Mouse (Mus musculus): ENCODE measurements around the gene Dnm2. TPM values are rescaled to one million over a fixed set of nuclear protein-coding genes. Genes with fewer than 3 reads are reported as not detected.
A peak's percentile ranks its signal among the peaks of the same experiment; 100 is the strongest.

Gene Dnm2
- polyA plus RNA-seq, 1 experiment from 2014 or later: 50.0 TPM

DNA sequence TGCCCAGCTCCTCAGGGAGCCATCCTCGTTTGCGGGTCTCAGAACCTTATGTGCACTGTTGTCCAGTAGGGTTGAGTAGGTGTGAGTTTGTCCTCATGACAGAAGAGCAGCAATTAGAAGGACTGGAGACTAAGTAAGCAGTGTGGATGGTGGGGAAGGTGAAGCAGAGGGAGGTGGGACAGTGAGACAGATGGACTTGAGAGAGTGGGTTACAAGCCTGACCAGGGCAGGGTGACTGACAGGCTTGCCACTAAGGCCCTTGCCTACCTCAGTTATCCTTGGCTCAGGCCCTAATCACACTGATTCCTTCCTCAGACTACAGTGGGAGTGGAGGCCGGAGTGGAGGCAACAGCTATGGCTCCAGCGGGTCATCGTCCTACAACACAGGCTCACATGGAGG is 21.0 kb upstream of the Dnm2 start:
- H3K27ac ChIP-seq (ENCODE audit: low read length): no peak overlapping the region
- H3K36me3 ChIP-seq (ENCODE audit: control insufficient read depth, insufficient read depth): peaks cover 49% of the 10 kb centered on the region
- WGBS (ENCODE audit: insufficient replicate concordance): 91% methylated on average over 5 of the region's 5 CpGs
- no peaks in the 10 kb centered on the region for H3K27me3 ChIP-seq (ENCODE audit: control insufficient read depth, insufficient read depth, low read depth, low read length)
- H3K9me3 ChIP-seq (replicated peaks; ENCODE audit: control insufficient read depth, low read length): no peaks in the 10 kb centered on the region
- H3K9ac ChIP-seq (ENCODE audit: low read depth, low read length): no peak overlapping the region
- ATAC-seq (ENCODE audit: low read depth): no peak
- no peak overlapping the region for H3K4me2 ChIP-seq (ENCODE audit: low read depth, low read length)
- no peaks in the 10 kb centered on the region for H3K4me1 ChIP-seq (ENCODE audit: control insufficient read depth, low read depth, low read length)
- no peak overlapping the region for H3K4me3 ChIP-seq (ENCODE audit: low read depth, low read length)

DNA sequence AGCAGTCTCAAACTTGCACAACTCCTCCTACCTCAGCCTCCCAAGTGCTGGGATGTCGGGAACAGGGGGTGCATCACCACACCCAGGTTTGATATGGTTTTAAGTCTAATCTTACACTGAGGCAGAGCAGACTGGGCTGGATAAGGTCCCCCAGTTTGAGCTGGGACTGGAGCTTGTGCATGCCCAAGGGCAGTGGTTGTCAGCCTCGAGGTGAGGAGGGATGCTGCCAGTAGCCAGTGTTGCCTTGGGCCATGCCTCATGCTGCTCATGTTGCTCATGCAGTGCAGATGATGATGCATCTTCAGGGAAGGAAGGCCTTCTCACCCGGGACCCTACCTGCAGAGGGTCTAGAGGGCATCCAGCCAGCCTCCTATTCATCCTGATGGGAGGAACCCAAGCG is 19.2 kb upstream of the Dnm2 start:
- H3K9ac ChIP-seq (ENCODE audit: low read depth, low read length): no peak overlapping the region
- 57% methylated on average over 4 of the region's 4 CpGs for WGBS (ENCODE audit: insufficient replicate concordance)
- no peaks in the 10 kb centered on the region for H3K9me3 ChIP-seq (replicated peaks; ENCODE audit: control insufficient read depth, low read length)
- no peak overlapping the region for H3K4me2 ChIP-seq (ENCODE audit: low read depth, low read length)
- H3K4me1 ChIP-seq (ENCODE audit: control insufficient read depth, low read depth, low read length): no peaks in the 10 kb centered on the region
- no peak for ATAC-seq (ENCODE audit: low read depth)
- peaks cover 33% of the 10 kb centered on the region for H3K36me3 ChIP-seq (ENCODE audit: control insufficient read depth, insufficient read depth)
- H3K4me3 ChIP-seq (ENCODE audit: low read depth, low read length): no peak overlapping the region
- no peak overlapping the region for H3K27ac ChIP-seq (ENCODE audit: low read length)
- no peaks in the 10 kb centered on the region for H3K27me3 ChIP-seq (ENCODE audit: control insufficient read depth, insufficient read depth, low read depth, low read length)

DNA sequence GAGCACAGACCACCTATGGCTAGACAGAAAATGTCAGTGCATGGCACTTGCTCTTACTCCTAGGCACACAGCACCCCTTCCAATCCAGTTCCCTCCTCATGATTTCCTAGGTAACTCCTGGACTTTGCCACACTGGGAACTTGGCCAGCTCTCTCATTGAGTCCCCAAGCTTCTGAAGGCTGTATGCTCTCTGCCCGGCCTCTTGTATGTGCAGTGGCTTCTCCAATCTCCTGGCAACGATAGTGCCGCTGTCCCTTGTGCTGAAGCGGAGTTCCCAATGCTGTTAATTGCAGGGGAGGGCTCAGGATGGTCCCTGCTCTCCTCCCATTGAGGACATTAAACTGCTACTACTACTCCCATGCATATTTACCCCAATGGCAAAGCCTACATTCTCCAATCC is 16.8 kb upstream of the Dnm2 start:
- peak; percentile 10; the same call in 1 of the 2 replicates for ATAC-seq (ENCODE audit: low read depth)
- no peaks in the 10 kb centered on the region for H3K9me3 ChIP-seq (replicated peaks; ENCODE audit: control insufficient read depth, low read length)
- H3K27ac ChIP-seq (ENCODE audit: low read length): no peak overlapping the region
- H3K4me1 ChIP-seq (ENCODE audit: control insufficient read depth, low read depth, low read length): peaks cover 12% of the 10 kb centered on the region
- 10% methylated on average over 4 of the region's 4 CpGs for WGBS (ENCODE audit: insufficient replicate concordance)
- no peak overlapping the region for H3K4me2 ChIP-seq (ENCODE audit: low read depth, low read length)
- H3K36me3 ChIP-seq (ENCODE audit: control insufficient read depth, insufficient read depth): peaks cover 23% of the 10 kb centered on the region
- no peak overlapping the region for H3K9ac ChIP-seq (ENCODE audit: low read depth, low read length)
- H3K27me3 ChIP-seq (ENCODE audit: control insufficient read depth, insufficient read depth, low read depth, low read length): no peaks in the 10 kb centered on the region
- H3K4me3 ChIP-seq (ENCODE audit: low read depth, low read length): no peak overlapping the region

DNA sequence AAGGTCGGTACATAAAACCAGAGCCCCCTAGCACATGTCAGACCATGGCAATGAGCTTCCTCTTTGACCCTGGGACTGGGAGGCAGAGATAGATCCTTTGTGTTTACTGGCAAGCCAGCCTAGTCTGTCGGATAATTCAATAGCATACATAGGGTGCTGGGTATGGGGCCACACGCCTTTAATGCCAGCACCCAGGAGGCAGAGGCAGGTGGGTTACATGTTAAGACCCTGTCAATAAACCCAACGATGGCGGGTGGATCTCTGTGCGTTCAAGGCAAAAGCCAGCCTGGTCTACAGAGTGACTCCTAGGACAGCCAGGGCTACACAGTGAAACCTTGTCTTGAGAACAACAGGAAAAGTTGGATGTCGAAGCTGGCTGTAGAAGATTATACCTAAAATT is 16.1 kb upstream of the Dnm2 start:
- Histone ChIP-seq H3K4me3 (ENCODE audit: low read depth, low read length) (no peak overlapping the region), H3K27me3 (ENCODE audit: control insufficient read depth, insufficient read depth, low read depth, low read length) (no peaks in the 10 kb centered on the region), H3K36me3 (ENCODE audit: control insufficient read depth, insufficient read depth) (peaks cover 18% of the 10 kb centered on the region), H3K9ac (ENCODE audit: low read depth, low read length) (no peak overlapping the region), H3K27ac (ENCODE audit: low read length) (no peak overlapping the region), H3K4me1 (ENCODE audit: control insufficient read depth, low read depth, low read length) (peaks cover 12% of the 10 kb centered on the region), H3K9me3 (replicated peaks; ENCODE audit: control insufficient read depth, low read length) (no peaks in the 10 kb centered on the region), H3K4me2 (ENCODE audit: low read depth, low read length) (no peak overlapping the region)
- ATAC-seq (ENCODE audit: low read depth): no peak
- WGBS (ENCODE audit: insufficient replicate concordance): 59% methylated on average over 7 of the region's 7 CpGs

DNA sequence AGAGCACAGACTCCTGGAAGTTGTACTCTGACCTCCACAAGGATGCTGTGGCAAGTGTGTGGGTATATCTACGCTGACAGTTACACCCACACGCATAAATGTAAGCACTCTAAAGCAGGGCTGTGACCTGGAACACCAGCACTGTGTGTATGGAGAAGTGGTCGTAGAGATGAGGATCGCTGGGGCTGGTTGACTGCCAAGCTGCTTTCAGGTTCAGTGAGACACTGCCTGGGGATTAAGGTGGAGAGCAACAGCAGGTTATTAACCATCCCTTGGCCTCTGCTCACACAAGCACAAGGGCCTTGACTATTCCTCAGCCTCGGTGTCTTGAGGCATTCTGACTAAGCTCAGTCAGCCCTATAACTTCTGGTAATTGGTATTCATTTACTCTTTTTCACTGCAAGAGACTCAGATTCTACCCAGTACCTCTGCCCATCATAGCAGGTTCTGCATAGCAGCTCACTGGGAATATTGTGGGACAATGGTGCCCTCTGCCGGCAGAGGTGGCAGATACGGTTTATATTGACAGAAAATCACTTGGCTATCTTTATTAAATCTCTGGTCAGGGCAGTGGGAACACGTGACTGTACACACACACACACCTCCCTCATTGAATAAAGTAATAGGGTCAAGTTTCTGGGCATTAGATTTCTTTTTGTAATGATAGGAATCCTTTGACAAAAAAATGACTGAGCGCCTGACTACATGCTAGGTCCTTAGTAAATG is 15.0 kb upstream of the Dnm2 start:
- Histone ChIP-seq H3K4me1 (ENCODE audit: control insufficient read depth, low read depth, low read length) (peaks cover 12% of the 10 kb centered on the region), H3K27ac (ENCODE audit: low read length) (no peak overlapping the region), H3K36me3 (ENCODE audit: control insufficient read depth, insufficient read depth) (peaks cover 9% of the 10 kb centered on the region), H3K9me3 (replicated peaks; ENCODE audit: control insufficient read depth, low read length) (no peaks in the 10 kb centered on the region), H3K27me3 (ENCODE audit: control insufficient read depth, insufficient read depth, low read depth, low read length) (no peaks in the 10 kb centered on the region), H3K4me3 (ENCODE audit: low read depth, low read length) (no peak overlapping the region), H3K9ac (ENCODE audit: low read depth, low read length) (no peak overlapping the region), H3K4me2 (ENCODE audit: low read depth, low read length) (no peak overlapping the region)
- WGBS (ENCODE audit: insufficient replicate concordance): 32% methylated on average over 9 of the region's 9 CpGs
- no peak for ATAC-seq (ENCODE audit: low read depth)

DNA sequence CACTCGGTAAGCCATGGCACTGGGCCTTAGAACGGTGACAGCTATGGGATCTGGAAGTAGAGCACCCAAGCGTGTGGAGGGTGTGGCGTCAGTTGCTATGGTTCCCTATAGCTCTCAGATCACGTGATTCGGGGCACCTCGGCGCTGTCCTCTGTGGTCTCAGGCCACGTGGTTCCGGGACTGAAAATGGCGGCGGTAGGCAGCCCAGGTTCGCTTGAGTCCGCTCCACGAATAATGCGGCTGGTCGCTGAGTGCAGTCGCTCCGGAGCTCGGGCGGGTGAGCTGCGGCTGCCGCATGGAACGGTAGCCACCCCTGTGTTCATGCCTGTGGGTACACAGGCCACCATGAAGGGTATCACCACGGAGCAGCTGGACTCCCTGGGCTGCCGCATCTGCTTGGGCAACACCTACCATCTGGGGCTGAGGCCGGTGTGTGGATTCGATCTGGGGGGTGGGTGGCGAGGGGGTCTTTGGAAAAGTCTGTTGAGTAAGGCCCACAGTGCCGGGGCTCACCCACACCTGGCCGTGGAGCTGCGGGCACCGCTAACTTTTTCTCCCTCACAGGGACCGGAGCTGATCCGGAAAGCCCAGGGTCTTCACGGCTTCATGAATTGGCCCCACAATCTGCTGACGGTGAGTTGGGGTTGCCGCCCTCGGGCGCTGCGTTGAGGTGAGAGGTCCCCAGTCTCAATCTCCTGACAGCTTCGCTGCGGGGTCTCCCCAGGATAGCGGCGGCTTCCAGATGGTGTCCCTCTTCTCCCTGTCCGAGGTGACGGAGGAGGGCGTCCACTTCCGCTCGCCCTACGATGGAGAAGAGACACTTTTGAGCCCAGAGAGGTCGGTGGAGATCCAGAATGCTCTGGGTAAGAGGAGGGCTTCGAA is 12.8 kb upstream of the Dnm2 start, which contains the start of gene Qtrt1:
Gene Qtrt1, plus strand, starts transcription at position 169 of the 882 bp plus-strand sequence.
- Histone ChIP-seq H3K4me1 (ENCODE audit: control insufficient read depth, low read depth, low read length) (peaks cover 12% of the 10 kb centered on the region), H3K27me3 (ENCODE audit: control insufficient read depth, insufficient read depth, low read depth, low read length) (no peaks in the 10 kb centered on the region), H3K4me3 (ENCODE audit: low read depth, low read length) (peak within 1 kb of the TSS; percentile 77), H3K27ac (ENCODE audit: low read length) (peak within 1 kb of the TSS; percentile 51), H3K9me3 (replicated peaks; ENCODE audit: control insufficient read depth, low read length) (no peaks in the 10 kb centered on the region), H3K4me2 (ENCODE audit: low read depth, low read length) (peak within 1 kb of the TSS; percentile 91), H3K36me3 (ENCODE audit: control insufficient read depth, insufficient read depth) (no peaks in the 10 kb centered on the region; the same call in 1 of the 2 replicates), H3K9ac (ENCODE audit: low read depth, low read length) (peak within 1 kb of the TSS; percentile 71)
- ATAC-seq (ENCODE audit: low read depth): peak; percentile 96
- under 1% methylated on average over 53 of the region's 53 CpGs for WGBS (ENCODE audit: insufficient replicate concordance)

DNA sequence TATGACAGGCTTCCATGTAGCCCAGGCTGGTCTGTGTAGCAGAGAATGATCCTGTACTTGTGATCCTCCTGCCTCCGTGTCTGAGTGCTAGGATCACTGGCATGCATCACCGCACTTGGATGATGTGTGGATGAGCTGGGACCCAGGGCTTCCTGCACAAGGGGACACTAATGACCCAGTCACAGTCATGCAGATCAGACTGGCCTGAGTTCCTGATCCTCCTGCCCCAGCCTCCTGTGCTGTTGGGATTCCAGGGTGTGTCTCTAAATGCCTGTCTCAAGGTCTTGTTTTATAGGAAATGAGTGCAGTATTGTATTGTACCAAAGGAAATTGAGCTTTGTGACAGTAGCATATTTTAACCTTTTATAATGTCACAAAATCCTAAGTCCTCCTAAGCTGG is 6.8 kb upstream of the Dnm2 start:
- H3K36me3 ChIP-seq (ENCODE audit: control insufficient read depth, insufficient read depth): peaks cover 4% of the 10 kb centered on the region
- WGBS (ENCODE audit: insufficient replicate concordance): 87% methylated on average over 2 of the region's 2 CpGs
- no peak overlapping the region for H3K27ac ChIP-seq (ENCODE audit: low read length)
- no peak overlapping the region for H3K9ac ChIP-seq (ENCODE audit: low read depth, low read length)
- ATAC-seq (ENCODE audit: low read depth): no peak
- no peaks in the 10 kb centered on the region for H3K27me3 ChIP-seq (ENCODE audit: control insufficient read depth, insufficient read depth, low read depth, low read length)
- H3K9me3 ChIP-seq (replicated peaks; ENCODE audit: control insufficient read depth, low read length): no peaks in the 10 kb centered on the region
- H3K4me2 ChIP-seq (ENCODE audit: low read depth, low read length): no peak overlapping the region
- peaks cover 7% of the 10 kb centered on the region for H3K4me1 ChIP-seq (ENCODE audit: control insufficient read depth, low read depth, low read length)
- no peak overlapping the region for H3K4me3 ChIP-seq (ENCODE audit: low read depth, low read length)

DNA sequence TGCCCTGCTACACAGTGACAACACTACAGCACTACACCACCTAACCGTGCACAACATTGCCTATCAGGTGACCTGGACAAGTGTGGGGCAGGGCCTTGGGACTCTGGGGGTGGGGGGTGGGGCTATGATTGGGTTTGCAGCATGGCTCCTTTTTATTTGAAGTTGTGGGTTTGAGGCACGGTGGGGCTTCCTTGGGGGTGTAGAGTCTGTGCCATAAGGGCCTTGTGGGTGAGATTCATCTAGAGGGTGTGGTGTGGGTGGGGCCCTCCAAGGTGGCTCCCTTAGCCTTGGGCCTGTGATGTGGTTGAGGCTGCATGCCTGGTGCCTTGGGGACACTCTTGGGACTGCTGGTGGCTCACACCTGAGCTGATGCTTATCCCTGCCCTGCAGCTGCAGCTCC is 5.1 kb upstream of the Dnm2 start:
- peaks cover 15% of the 10 kb centered on the region for H3K4me1 ChIP-seq (ENCODE audit: control insufficient read depth, low read depth, low read length)
- 48% methylated on average over 2 of the region's 2 CpGs for WGBS (ENCODE audit: insufficient replicate concordance)
- H3K9ac ChIP-seq (ENCODE audit: low read depth, low read length): no peak overlapping the region
- no peaks in the 10 kb centered on the region for H3K9me3 ChIP-seq (replicated peaks; ENCODE audit: control insufficient read depth, low read length)
- no peak overlapping the region for H3K27ac ChIP-seq (ENCODE audit: low read length)
- H3K27me3 ChIP-seq (ENCODE audit: control insufficient read depth, insufficient read depth, low read depth, low read length): no peaks in the 10 kb centered on the region
- no peak overlapping the region for H3K4me3 ChIP-seq (ENCODE audit: low read depth, low read length)
- ATAC-seq (ENCODE audit: low read depth): no peak
- no peak overlapping the region for H3K4me2 ChIP-seq (ENCODE audit: low read depth, low read length)
- peaks cover 4% of the 10 kb centered on the region for H3K36me3 ChIP-seq (ENCODE audit: control insufficient read depth, insufficient read depth)

DNA sequence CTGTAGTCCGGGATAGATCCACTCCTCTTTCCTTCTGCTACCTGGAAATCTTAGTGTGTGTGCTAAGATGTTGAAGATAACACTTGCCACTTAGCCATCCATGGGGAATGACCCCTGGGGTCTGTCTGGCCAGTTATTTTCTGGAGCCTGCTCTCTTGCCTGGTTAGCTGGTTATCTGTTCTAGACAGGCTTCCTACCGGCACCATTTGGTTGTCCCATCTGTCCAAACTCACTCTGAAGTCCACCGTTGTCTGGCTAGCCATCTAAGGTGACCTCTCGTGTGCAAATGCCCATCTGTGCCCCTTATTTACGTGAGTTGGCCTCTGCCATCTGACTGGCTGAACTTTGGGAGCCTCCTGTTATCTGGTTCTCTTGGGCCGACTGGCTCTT is 843 bp downstream of the Dnm2 start:
- Histone ChIP-seq H3K27ac (ENCODE audit: low read length) (peak overlapping the region; percentile 94), H3K36me3 (ENCODE audit: control insufficient read depth, insufficient read depth) (peaks cover under 1% of the 10 kb centered on the region; the same call in 1 of the 2 replicates), H3K27me3 (ENCODE audit: control insufficient read depth, insufficient read depth, low read depth, low read length) (no peaks in the 10 kb centered on the region), H3K4me3 (ENCODE audit: low read depth, low read length) (peak overlapping the region; percentile 95), H3K9ac (ENCODE audit: low read depth, low read length) (peak overlapping the region; percentile 98), H3K4me1 (ENCODE audit: control insufficient read depth, low read depth, low read length) (peaks cover 25% of the 10 kb centered on the region), H3K9me3 (replicated peaks; ENCODE audit: control insufficient read depth, low read length) (no peaks in the 10 kb centered on the region), H3K4me2 (ENCODE audit: low read depth, low read length) (peak overlapping the region; percentile 75)
- no peak for ATAC-seq (ENCODE audit: low read depth)
- under 1% methylated on average over 6 of the region's 6 CpGs for WGBS (ENCODE audit: insufficient replicate concordance)
